Mouse (Mus musculus): ENCODE measurements at regions not wholly inside any gene's neighbourhood (a gene's known extent, or its start where the extent isn't known, plus 50 kb on each side); places are given as distances from the start of the nearest gene placed in this dataset.

GRCm38 (mm10) chr19:33043696-33044095, 286.4 kb downstream of the Pten start:
- Histone ChIP-seq H3K27me3 (ENCODE audit: control insufficient read depth, insufficient read depth, low read length) (no peaks in the 10 kb centered on the region), H3K4me1 (ENCODE audit: control insufficient read depth, insufficient read depth, low read length) (no peaks in the 10 kb centered on the region), H3K79me2 (replicated peaks; ENCODE audit: control insufficient read depth, insufficient read depth, low read length) (no peaks in the 10 kb centered on the region), H3K9ac (ENCODE audit: low read depth, low read length) (no peak overlapping the region), H3K4me3 (no peak overlapping the region), H3K27ac (no peak overlapping the region), H3K36me3 (ENCODE audit: control insufficient read depth, insufficient read depth, low read length) (no peaks in the 10 kb centered on the region)
- 77% methylated on average over 3 of the region's 3 CpGs for WGBS
- TF ChIP-seq POLR2A (IDR thresholded peaks at IDR 0.05; ENCODE audit: insufficient read depth, low read depth, low read length): no peak
- DNase-seq: no peak
- intact Hi-C loops (cut with DNase I): no loop called here

DNA sequence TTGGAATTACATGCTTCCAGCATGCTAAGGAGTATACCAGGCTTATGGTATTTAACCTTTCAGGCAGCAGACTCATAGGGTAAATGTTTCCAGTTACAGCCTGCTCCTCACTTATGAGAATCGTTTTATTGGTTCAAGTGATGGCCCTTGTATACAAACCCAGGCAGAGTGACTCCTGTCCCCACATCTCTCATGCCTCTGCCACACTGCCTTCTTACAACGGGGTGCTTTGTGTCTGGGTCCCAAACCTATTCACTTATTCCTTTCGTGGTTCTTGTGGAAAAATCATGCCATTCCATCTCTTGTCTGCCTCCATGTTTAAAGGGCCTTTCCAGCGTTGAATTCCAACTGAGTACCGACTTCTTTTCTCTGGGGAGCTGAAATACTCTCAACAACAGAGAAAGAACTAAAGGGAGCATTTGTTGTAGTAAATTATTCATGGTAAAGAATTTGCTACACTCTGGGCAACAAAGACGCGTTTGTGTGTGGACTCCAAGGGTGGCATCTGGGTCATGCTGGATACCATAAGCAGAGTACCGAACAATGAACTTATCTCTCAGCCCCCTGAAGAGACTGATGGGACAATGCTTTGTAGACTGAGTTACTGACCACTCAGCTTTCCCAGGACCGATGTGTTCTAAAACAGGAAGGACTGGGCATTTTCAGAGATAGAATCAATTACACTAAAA, 291.6 kb downstream of the Pten start:
- TF ChIP-seq POLR2A (IDR thresholded peaks at IDR 0.05; ENCODE audit: insufficient read depth, low read depth, low read length) (no peak), EP300 (IDR thresholded peaks at IDR 0.05; ENCODE audit: insufficient read depth, low read depth, low read length) (no peak), CTCF (IDR thresholded peaks at IDR 0.05) (no peak)
- Histone ChIP-seq H3K36me3 (ENCODE audit: control insufficient read depth, insufficient read depth, low read length) (no peaks in the 10 kb centered on the region), H3K79me2 (replicated peaks; ENCODE audit: control insufficient read depth, insufficient read depth, low read length) (no peaks in the 10 kb centered on the region), H3K27me3 (ENCODE audit: control insufficient read depth, insufficient read depth, low read length) (no peaks in the 10 kb centered on the region), H3K27ac (no peak overlapping the region), H3K4me3 (no peak overlapping the region), H3K9ac (ENCODE audit: low read depth, low read length) (no peak overlapping the region), H3K4me1 (ENCODE audit: control insufficient read depth, insufficient read depth, low read length) (no peaks in the 10 kb centered on the region)
- 72% methylated on average over 9 of the region's 9 CpGs for WGBS
- intact Hi-C loops (cut with DNase I): no loop called here
- no peak for DNase-seq

DNA sequence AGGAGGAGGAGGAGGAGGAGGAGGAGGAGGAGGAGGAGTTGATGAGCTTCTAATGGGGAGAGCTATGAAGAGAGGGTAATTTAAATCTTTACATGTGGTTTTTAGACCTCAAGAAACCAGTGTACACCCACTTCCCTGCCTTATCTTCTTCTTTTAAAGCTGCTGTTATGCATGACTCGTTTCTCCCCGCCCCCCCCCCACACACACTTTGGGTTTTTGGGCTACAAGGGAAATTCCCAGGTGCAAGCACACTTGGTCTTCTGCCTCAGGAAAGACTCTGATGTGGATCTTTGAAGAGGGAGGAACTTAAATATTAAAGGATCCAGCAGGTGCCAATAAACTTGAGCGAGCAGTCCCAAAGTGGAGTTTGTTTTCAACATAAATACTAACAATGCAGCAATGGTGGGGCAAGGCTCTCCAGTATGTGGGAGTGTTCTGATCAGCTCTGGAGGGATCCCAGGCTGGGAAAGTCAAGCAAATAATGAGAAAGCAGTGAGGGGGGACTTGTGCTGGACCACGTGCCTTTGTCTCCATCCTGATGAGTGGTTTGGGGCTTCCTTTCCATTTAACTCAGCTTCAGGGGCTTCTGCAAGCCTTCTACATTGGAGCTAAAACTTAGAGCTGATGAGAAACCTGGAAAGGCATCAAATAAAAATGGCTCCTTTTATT, 296.0 kb downstream of the Pten start:
- 61% methylated on average over 4 of the region's 4 CpGs for WGBS
- Histone ChIP-seq H3K36me3 (ENCODE audit: control insufficient read depth, insufficient read depth, low read length) (no peaks in the 10 kb centered on the region), H3K4me3 (no peak overlapping the region), H3K79me2 (replicated peaks; ENCODE audit: control insufficient read depth, insufficient read depth, low read length) (no peaks in the 10 kb centered on the region), H3K4me1 (ENCODE audit: control insufficient read depth, insufficient read depth, low read length) (no peaks in the 10 kb centered on the region), H3K27ac (no peak overlapping the region), H3K9ac (ENCODE audit: low read depth, low read length) (no peak overlapping the region), H3K27me3 (ENCODE audit: control insufficient read depth, insufficient read depth, low read length) (no peaks in the 10 kb centered on the region)
- DNase-seq: no peak
- intact Hi-C loops (cut with DNase I): no loop called here
- TF ChIP-seq POLR2A (IDR thresholded peaks at IDR 0.05; ENCODE audit: insufficient read depth, low read depth, low read length) (no peak), CTCF (IDR thresholded peaks at IDR 0.05) (no peak), EP300 (IDR thresholded peaks at IDR 0.05; ENCODE audit: insufficient read depth, low read depth, low read length) (no peak)

DNA sequence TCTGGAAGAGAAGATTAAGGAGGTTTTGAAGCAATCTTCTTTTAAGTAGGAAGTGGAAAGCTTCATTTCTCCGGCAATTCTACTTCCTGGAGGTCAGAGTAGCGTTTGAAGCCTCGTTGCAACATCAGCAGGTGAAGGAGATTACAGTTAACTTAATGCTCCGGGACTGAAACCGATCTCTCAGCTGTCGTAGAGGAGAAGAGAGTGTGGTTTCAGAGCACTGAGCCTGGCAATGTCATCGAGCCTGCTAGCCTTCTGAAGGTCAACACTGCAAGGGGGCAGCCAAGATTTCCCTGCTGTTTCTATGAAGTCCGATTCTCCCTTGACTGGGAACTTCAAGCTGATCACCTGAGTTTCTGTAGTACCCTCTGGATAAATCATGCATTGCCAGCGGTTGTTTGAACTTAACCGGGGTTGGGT, 299.1 kb downstream of the Pten start:
- H3K36me3 ChIP-seq (ENCODE audit: control insufficient read depth, insufficient read depth, low read length): no peaks in the 10 kb centered on the region
- intact Hi-C loops (cut with DNase I): no loop called here
- no peak overlapping the region for H3K27ac ChIP-seq

GRCm38 (mm10) chr19:33061006-33061405, 303.7 kb downstream of the Pten start:
- no peak for DNase-seq
- TF ChIP-seq POLR2A (IDR thresholded peaks at IDR 0.05; ENCODE audit: insufficient read depth, low read depth, low read length) (no peak), CTCF (IDR thresholded peaks at IDR 0.05) (no peak), EP300 (IDR thresholded peaks at IDR 0.05; ENCODE audit: insufficient read depth, low read depth, low read length) (no peak)
- intact Hi-C loops (cut with DNase I): loop anchor here (5.0 kb wide), 1 partner anchor 299 kb away; no protein-coding TSS in a partner anchor
- Histone ChIP-seq H3K4me3 (no peak overlapping the region), H3K79me2 (replicated peaks; ENCODE audit: control insufficient read depth, insufficient read depth, low read length) (no peaks in the 10 kb centered on the region), H3K9ac (ENCODE audit: low read depth, low read length) (no peak overlapping the region), H3K36me3 (ENCODE audit: control insufficient read depth, insufficient read depth, low read length) (no peaks in the 10 kb centered on the region), H3K27me3 (ENCODE audit: control insufficient read depth, insufficient read depth, low read length) (no peaks in the 10 kb centered on the region), H3K27ac (no peak overlapping the region), H3K4me1 (ENCODE audit: control insufficient read depth, insufficient read depth, low read length) (no peaks in the 10 kb centered on the region; the same call in 1 of the 2 replicates)

More for the DNA sequence above, 299.1 kb downstream of the Pten start:
- WGBS: 41% methylated on average over 10 of the region's 10 CpGs
- no peak for TF ChIP-seq CTCF (IDR thresholded peaks at IDR 0.05)
- no peak for TF ChIP-seq EP300 (IDR thresholded peaks at IDR 0.05; ENCODE audit: insufficient read depth, low read depth, low read length)
- no peak for TF ChIP-seq POLR2A (IDR thresholded peaks at IDR 0.05; ENCODE audit: insufficient read depth, low read depth, low read length)
- Histone ChIP-seq H3K9ac (ENCODE audit: low read depth, low read length) (no peak overlapping the region; the same call in 1 of the 2 replicates), H3K79me2 (replicated peaks; ENCODE audit: control insufficient read depth, insufficient read depth, low read length) (no peaks in the 10 kb centered on the region), H3K27me3 (ENCODE audit: control insufficient read depth, insufficient read depth, low read length) (no peaks in the 10 kb centered on the region), H3K4me1 (ENCODE audit: control insufficient read depth, insufficient read depth, low read length) (no peaks in the 10 kb centered on the region), H3K4me3 (no peak overlapping the region)
- DNase-seq: no peak
